Mouse (Mus musculus): Measurements from ENCODE around the gene Gm20388. TPM values are rescaled to one million over a fixed set of nuclear protein-coding genes. Genes with fewer than 3 reads are reported as not detected.

The Gm20388 gene
- polyA plus RNA-seq, 1 experiment from 2014 or later = 7.4 TPM

DNA sequence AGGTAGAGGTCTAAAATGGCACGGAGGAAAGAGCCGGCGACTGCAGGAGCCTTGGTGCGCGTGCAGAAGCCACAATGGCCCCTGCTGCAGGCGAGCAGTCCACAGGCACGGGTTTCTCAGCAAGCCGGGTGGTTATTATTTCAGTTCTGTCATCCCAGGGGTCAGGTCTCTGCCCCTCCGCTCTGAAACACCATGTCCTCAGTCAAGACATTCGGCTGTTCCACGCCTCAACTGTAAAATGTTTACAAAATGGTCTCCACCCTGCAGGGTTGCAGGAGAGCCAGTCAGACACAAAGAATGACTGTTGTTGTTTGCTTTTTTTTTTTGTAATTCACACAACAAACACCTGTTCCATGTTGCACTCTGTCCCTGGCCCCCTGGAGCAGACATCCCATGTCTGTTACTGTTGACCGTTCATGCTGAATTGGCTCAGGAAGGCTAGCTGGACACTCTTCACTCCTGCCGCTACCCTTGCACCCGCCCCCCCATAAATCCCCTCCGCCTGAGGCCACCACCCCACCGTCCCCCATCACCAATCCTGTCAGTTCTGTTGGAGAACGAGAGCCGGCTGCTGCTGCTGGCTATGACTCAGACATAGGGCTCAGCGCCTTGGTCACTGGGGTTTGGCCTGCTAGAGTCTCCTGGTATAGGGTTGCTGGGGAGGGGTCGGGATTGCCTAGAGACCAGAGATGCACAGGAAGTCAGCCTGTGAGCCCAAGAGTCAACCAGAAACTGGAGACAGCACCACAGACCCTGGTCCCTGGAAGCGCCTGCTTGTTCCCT is 350.9 kb downstream of the Gm20388 start:
- Histone ChIP-seq H3K27me3 (ENCODE audit: control insufficient read depth, insufficient read depth, low read length) (no peaks in the 10 kb centered on the region), H3K4me1 (ENCODE audit: control insufficient read depth, insufficient read depth, low read length) (peaks cover 76% of the 10 kb centered on the region), H3K4me3 (replicated peaks; ENCODE audit: low read length) (no peak overlapping the region), H3K4me2 (ENCODE audit: low read depth, low read length) (peak overlapping the region; percentile 11), H3K27ac (ENCODE audit: low read length) (peak overlapping the region; percentile 47), H3K9ac (ENCODE audit: low read length) (0 out of 2 replicates have a peak overlapping the region, but pooled peaks have one; percentile 4), H3K9me3 (replicated peaks; ENCODE audit: control insufficient read depth, low read length) (no peaks in the 10 kb centered on the region), H3K36me3 (ENCODE audit: control insufficient read depth, insufficient read depth, low read length) (no peaks in the 10 kb centered on the region)
- WGBS = 19% methylated on average over 21 of the region's 21 CpGs
- ATAC-seq (ENCODE audit: insufficient read depth, low FRiP score) = 0 out of 2 replicates have a peak, but pooled peaks have one; percentile 4

DNA sequence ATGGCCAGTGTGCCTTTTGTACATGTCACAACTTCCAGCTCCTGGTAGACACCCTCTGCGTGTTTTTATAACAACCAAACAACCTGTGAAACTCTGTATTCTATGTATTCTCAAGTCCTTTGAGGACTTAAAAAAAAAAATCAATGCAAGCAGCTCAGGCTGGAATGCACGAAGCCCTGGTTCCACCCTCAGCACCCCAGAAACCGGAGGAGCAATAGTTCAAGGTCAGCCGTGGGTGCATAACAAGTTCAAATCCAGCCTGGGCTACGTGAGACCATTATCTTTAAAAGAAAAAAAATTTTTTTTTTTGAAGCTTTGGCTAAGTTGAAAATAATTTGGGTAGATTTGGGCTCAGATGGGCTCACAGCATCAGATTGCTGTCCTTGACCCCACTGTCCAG is 353.2 kb downstream of the Gm20388 start:
- no peak overlapping the region for H3K4me2 ChIP-seq (ENCODE audit: low read depth, low read length)
- no peak overlapping the region for H3K4me3 ChIP-seq (replicated peaks; ENCODE audit: low read length)
- H3K27me3 ChIP-seq (ENCODE audit: control insufficient read depth, insufficient read depth, low read length) = no peaks in the 10 kb centered on the region
- H3K27ac ChIP-seq (ENCODE audit: low read length) = peak overlapping the region; percentile 93; the same call in 1 of the 2 replicates
- no peak overlapping the region for H3K9ac ChIP-seq (ENCODE audit: low read length)
- ATAC-seq (ENCODE audit: insufficient read depth, low FRiP score) = no peak
- 86% methylated on average over 5 of the region's 5 CpGs for WGBS
- H3K36me3 ChIP-seq (ENCODE audit: control insufficient read depth, insufficient read depth, low read length) = no peaks in the 10 kb centered on the region
- no peaks in the 10 kb centered on the region for H3K9me3 ChIP-seq (replicated peaks; ENCODE audit: control insufficient read depth, low read length)
- peaks cover 77% of the 10 kb centered on the region for H3K4me1 ChIP-seq (ENCODE audit: control insufficient read depth, insufficient read depth, low read length)

DNA sequence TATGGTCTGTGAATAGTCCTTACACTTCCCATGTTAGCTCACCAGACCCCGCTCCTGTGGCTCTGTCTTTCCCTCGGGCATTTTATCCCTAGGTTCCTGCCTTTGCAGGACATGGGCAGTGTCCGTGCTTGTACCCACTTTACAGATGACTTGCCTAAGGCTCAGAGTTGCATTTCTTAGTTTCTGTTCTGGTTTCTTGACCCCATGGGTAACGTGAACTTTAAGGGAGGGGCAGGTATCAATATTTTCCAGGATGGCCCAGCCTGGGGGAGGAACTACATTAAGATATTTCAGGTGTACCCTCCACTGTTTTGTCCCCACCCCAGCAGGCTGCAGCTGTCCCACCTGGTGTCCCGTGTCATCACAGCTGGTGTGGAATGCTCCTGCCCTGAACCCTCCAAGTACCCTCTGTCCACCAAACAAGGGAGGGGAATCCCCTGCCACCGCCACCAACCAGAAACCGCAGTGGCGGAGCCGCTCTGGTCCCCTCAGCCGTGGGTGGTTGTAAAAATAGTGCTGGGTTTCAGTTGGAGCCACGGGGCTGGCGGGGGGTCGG is 353.8 kb downstream of the Gm20388 start:
- Histone ChIP-seq H3K9ac (ENCODE audit: low read length) (peak overlapping the region; percentile 67), H3K36me3 (ENCODE audit: control insufficient read depth, insufficient read depth, low read length) (no peaks in the 10 kb centered on the region), H3K4me2 (ENCODE audit: low read depth, low read length) (peak overlapping the region; percentile 55), H3K27me3 (ENCODE audit: control insufficient read depth, insufficient read depth, low read length) (no peaks in the 10 kb centered on the region), H3K4me3 (replicated peaks; ENCODE audit: low read length) (peak overlapping the region; percentile 29), H3K9me3 (replicated peaks; ENCODE audit: control insufficient read depth, low read length) (no peaks in the 10 kb centered on the region), H3K27ac (ENCODE audit: low read length) (peak overlapping the region; percentile 93), H3K4me1 (ENCODE audit: control insufficient read depth, insufficient read depth, low read length) (peaks cover 81% of the 10 kb centered on the region)
- ATAC-seq (ENCODE audit: insufficient read depth, low FRiP score) = no peak
- WGBS = 24% methylated on average over 13 of the region's 13 CpGs

DNA sequence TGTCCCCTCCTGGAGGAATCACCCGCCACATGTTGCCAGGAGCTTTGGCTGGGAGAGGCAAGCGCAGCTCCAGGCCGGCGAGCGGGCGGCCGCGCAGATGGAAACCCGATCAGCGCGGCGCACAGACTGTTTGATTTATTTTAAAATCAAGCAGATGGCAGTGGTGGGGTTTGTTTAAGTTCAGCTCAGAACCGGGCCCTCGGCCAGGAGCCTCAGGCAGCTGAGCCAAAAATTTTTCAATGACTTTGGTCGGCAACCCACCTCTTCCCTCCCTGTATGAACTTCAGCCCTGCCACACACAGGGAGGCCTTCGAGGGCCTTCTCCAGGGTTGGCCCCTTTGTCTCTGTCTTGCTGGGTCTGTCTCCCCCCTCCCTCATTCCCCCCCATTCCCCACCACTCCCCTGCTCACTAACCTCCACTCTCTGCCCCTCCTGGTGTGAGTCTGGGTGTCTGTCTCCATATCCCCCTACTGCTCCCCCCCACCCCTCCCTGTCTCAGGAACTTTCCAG is 354.4 kb downstream of the Gm20388 start:
- Histone ChIP-seq H3K27me3 (ENCODE audit: control insufficient read depth, insufficient read depth, low read length) (no peaks in the 10 kb centered on the region), H3K4me2 (ENCODE audit: low read depth, low read length) (peak overlapping the region; percentile 55), H3K4me3 (replicated peaks; ENCODE audit: low read length) (peak overlapping the region; percentile 29), H3K9me3 (replicated peaks; ENCODE audit: control insufficient read depth, low read length) (no peaks in the 10 kb centered on the region), H3K4me1 (ENCODE audit: control insufficient read depth, insufficient read depth, low read length) (peaks cover 78% of the 10 kb centered on the region), H3K27ac (ENCODE audit: low read length) (peak overlapping the region; percentile 93), H3K9ac (ENCODE audit: low read length) (peak overlapping the region; percentile 67), H3K36me3 (ENCODE audit: control insufficient read depth, insufficient read depth, low read length) (no peaks in the 10 kb centered on the region)
- ATAC-seq (ENCODE audit: insufficient read depth, low FRiP score) = peak; percentile 75
- 2% methylated on average over 16 of the region's 16 CpGs for WGBS

DNA sequence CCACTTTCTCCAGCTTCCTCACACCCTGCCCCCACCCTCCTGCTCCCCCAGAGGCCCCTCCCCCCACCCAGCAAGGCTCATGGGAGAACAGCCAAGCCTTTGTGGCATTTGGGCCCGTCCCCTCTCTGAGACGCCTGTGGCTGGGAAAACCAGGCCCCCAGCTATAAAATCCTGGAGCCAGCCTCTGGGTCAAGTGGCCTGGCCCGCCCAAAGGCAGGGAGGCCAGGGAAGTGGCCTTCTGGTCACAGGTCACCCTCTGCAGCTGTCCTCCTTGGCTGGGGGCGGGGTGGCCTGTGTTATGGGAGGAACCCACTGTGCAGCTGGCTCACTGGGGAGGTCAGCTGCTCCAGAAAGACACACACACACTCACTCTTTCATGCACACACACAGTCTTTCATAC is 354.8 kb downstream of the Gm20388 start:
- H3K27ac ChIP-seq (ENCODE audit: low read length) = peak overlapping the region; percentile 93
- ATAC-seq (ENCODE audit: insufficient read depth, low FRiP score) = peak; percentile 77
- H3K27me3 ChIP-seq (ENCODE audit: control insufficient read depth, insufficient read depth, low read length) = no peaks in the 10 kb centered on the region
- H3K9ac ChIP-seq (ENCODE audit: low read length) = peak overlapping the region; percentile 67
- peak overlapping the region; percentile 55 for H3K4me2 ChIP-seq (ENCODE audit: low read depth, low read length)
- H3K9me3 ChIP-seq (replicated peaks; ENCODE audit: control insufficient read depth, low read length) = no peaks in the 10 kb centered on the region
- H3K36me3 ChIP-seq (ENCODE audit: control insufficient read depth, insufficient read depth, low read length) = no peaks in the 10 kb centered on the region
- 13% methylated on average over 4 of the region's 4 CpGs for WGBS
- no peak overlapping the region for H3K4me3 ChIP-seq (replicated peaks; ENCODE audit: low read length)
- H3K4me1 ChIP-seq (ENCODE audit: control insufficient read depth, insufficient read depth, low read length) = peaks cover 73% of the 10 kb centered on the region

DNA sequence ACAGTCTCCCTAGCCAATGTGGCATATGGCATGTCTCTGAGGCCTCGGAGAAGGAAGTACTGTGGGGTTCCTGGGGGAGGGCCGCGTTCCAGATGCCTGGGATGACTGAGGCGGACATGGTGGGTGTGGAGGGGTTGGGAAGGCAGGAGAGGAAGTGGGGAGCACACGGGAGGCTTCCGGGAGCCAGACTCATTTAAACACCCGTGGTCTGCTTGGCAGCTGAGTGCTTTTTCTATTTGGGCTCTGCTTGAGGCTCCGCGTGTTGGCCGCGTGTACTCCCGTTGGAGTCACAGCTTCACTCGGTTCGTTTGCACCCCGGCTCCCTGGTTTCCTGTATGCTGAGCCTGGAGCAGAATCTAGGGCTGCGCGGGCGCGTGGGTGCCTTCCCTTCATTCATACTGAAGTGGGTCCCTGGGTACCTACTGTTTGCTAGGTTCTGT is 357.9 kb downstream of the Gm20388 start:
- no peak for ATAC-seq (ENCODE audit: insufficient read depth, low FRiP score)
- Histone ChIP-seq H3K36me3 (ENCODE audit: control insufficient read depth, insufficient read depth, low read length) (no peaks in the 10 kb centered on the region), H3K9me3 (replicated peaks; ENCODE audit: control insufficient read depth, low read length) (no peaks in the 10 kb centered on the region), H3K27ac (ENCODE audit: low read length) (peak overlapping the region; percentile 26; the same call in 1 of the 2 replicates), H3K4me3 (replicated peaks; ENCODE audit: low read length) (no peak overlapping the region), H3K4me2 (ENCODE audit: low read depth, low read length) (no peak overlapping the region; the same call in 1 of the 2 replicates), H3K4me1 (ENCODE audit: control insufficient read depth, insufficient read depth, low read length) (peaks cover 47% of the 10 kb centered on the region), H3K9ac (ENCODE audit: low read length) (0 out of 2 replicates have a peak overlapping the region, but pooled peaks have one; percentile 28), H3K27me3 (ENCODE audit: control insufficient read depth, insufficient read depth, low read length) (no peaks in the 10 kb centered on the region)
- 44% methylated on average over 19 of the region's 19 CpGs for WGBS

DNA sequence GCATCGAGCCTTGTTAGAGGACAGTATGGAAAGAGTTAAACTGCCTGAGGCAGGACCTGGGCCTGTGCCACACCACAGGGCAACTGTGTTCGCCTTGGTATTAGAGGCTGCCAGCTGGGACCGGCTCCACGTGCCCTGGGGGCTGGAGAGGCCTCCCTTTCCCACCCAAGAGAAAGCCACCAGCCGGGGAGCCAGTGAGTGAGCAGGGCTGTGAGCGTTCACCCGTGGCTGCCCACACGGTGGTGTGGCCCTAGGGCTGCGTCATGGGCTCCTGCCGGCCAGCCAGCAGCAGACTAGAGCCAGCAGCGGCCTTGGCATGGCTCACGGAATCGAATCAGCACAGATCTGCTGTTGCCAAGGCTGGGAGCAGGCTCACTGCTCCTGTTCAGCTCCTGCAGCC is 359.8 kb downstream of the Gm20388 start:
- peak; percentile 12; the same call in 1 of the 2 replicates for ATAC-seq (ENCODE audit: insufficient read depth, low FRiP score)
- Histone ChIP-seq H3K9ac (ENCODE audit: low read length) (peak overlapping the region; percentile 50), H3K4me2 (ENCODE audit: low read depth, low read length) (no peak overlapping the region), H3K9me3 (replicated peaks; ENCODE audit: control insufficient read depth, low read length) (no peaks in the 10 kb centered on the region), H3K36me3 (ENCODE audit: control insufficient read depth, insufficient read depth, low read length) (no peaks in the 10 kb centered on the region), H3K4me3 (replicated peaks; ENCODE audit: low read length) (no peak overlapping the region), H3K27me3 (ENCODE audit: control insufficient read depth, insufficient read depth, low read length) (no peaks in the 10 kb centered on the region), H3K4me1 (ENCODE audit: control insufficient read depth, insufficient read depth, low read length) (peaks cover 40% of the 10 kb centered on the region), H3K27ac (ENCODE audit: low read length) (no peak overlapping the region)
- WGBS = 78% methylated on average over 13 of the region's 13 CpGs

DNA sequence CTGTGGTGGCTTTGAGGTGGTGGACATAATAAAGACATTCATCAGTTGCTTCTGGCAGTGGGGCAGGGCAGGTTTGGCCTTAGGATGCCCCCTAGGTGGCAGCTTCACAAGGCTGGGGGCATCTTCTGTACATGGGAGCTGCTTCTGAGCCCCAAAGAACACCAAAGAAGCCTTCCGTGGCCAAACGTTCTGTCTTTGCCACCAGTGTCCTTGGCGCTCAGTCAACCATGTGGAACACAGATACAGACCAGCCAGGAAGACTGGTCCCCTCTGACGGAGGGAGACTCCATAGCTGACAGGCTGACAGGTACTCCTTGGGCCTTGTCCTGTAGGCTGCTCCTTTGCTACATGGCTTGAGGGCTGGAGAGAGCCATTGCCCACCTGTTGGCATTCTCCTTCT is 362.8 kb downstream of the Gm20388 start:
- ATAC-seq (ENCODE audit: insufficient read depth, low FRiP score) = no peak
- no peaks in the 10 kb centered on the region for H3K36me3 ChIP-seq (ENCODE audit: control insufficient read depth, insufficient read depth, low read length)
- no peak overlapping the region for H3K27ac ChIP-seq (ENCODE audit: low read length)
- no peak overlapping the region for H3K4me2 ChIP-seq (ENCODE audit: low read depth, low read length)
- no peaks in the 10 kb centered on the region for H3K27me3 ChIP-seq (ENCODE audit: control insufficient read depth, insufficient read depth, low read length)
- no peaks in the 10 kb centered on the region for H3K9me3 ChIP-seq (replicated peaks; ENCODE audit: control insufficient read depth, low read length)
- 84% methylated on average over 4 of the region's 4 CpGs for WGBS
- H3K4me1 ChIP-seq (ENCODE audit: control insufficient read depth, insufficient read depth, low read length) = peaks cover 48% of the 10 kb centered on the region
- H3K4me3 ChIP-seq (replicated peaks; ENCODE audit: low read length) = no peak overlapping the region
- no peak overlapping the region for H3K9ac ChIP-seq (ENCODE audit: low read length)
